Mouse (Mus musculus): ENCODE data around the gene Rab3ip. TPM values are rescaled to one million over a fixed set of nuclear protein-coding genes. Genes with fewer than 3 reads are reported as not detected.

Gene Rab3ip
- polyA plus RNA-seq, 2 experiments = 6.6 to 7.4 TPM

DNA sequence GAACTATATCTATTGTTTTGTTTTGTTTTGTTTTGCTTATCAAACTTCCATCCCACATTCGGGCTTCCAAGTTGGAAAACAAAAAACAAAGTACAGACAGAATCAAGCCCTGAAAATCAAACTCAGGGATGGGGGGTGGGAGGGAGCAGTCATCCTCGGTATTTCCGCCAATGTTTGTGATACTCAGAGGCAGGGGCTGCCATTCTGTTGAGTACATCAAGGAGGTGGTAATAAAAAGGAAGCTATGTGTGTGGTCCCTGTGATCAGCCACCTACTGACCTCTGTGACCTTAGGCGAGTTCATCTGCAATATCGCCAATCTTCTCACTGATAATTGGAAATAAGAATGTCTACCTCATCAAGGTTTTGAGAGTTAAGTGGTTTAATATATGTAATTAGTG, 317 bp upstream of the Rab3ip start:
- H3K4me2 ChIP-seq (ENCODE audit: low read depth) = peak overlapping the region; percentile 98
- DNase-seq (ENCODE audit: low read depth in 3 of 3, low spot score in 3 of 3) (no peak), ATAC-seq (ENCODE audit: insufficient read depth) (no peak)
- H3K4me1 ChIP-seq (replicated peaks; ENCODE audit: control insufficient read depth in 2 of 2, insufficient read depth in 2 of 2, low read length in 1 of 2) = peaks cover 6 to 13% of the 10 kb centered on the region in 2 experiments; a peak in 3 of 4 replicates
- no peak for TF ChIP-seq CTCF (IDR thresholded peaks at IDR 0.05; ENCODE audit: low read depth)
- no peak for TF ChIP-seq EP300 (IDR thresholded peaks at IDR 0.05; ENCODE audit: low read depth)
- no peaks in the 10 kb centered on the region for H3K9me3 ChIP-seq (ENCODE audit: control insufficient read depth, low read length)
- peak overlapping the region; percentile 33 to 80 for H3K4me3 ChIP-seq (ENCODE audit: insufficient read depth in 1 of 2, low read depth in 2 of 2, low read length in 2 of 2)
- no peak overlapping the region for H3K27ac ChIP-seq
- WGBS (ENCODE audit: insufficient replicate concordance) = 11% methylated on average over 5 of the region's 5 CpGs
- no peaks in the 10 kb centered on the region for H3K36me3 ChIP-seq (replicated peaks; ENCODE audit: control insufficient read depth, insufficient read depth, low read depth)
- peak overlapping the region; percentile 36 for H3K9ac ChIP-seq (replicated peaks)
- no peaks in the 10 kb centered on the region for H3K27me3 ChIP-seq (ENCODE audit: control insufficient read depth, insufficient read depth, low read length)

DNA sequence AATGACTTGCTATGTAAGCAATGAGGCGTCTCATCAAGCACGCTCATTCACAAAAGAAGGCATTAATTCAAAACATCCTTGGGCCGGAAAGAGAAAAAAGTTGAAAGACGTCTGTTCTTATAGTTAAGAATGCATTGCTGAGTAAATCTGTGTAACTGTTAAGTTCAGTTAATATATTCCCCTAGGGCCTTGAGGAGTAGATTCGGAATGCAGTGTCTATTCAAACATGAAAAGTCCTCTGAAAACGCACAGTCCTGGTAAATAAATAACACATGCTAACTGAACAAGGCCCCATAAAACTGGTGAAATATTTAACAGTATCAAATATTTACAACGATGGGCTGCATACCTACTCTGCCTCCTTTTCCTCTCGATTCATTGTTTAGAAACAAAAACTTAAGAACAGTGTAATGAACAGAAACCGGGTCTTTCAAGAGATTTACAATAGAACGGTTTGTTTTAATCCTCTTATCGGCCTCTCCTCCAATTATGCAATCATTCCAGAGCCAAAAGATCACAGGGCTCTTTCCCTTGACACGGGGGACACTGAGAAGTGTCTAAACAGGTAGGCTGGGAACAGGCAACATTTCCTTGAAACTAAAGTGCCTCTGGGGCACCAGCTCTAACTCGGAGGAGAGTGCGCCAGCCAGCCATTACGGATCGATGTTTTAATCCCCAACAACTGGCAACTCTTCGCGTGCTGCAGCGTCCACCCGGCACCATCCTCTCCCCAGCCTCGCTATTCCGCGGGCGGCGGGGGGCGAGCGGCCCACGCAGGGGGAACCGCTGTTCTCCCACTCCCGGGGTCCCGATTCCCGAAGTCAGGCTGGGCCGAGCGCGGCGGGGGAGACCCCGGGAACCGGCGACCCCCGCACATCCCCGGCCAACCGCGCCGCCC, 1.2 kb downstream of the Rab3ip start:
- WGBS (ENCODE audit: insufficient replicate concordance) = 8% methylated on average over 43 of the region's 44 CpGs
- TF ChIP-seq CTCF (IDR thresholded peaks at IDR 0.05; ENCODE audit: low read depth) = no peak
- TF ChIP-seq EP300 (IDR thresholded peaks at IDR 0.05; ENCODE audit: low read depth) = no peak
- Histone ChIP-seq H3K9ac (replicated peaks) (peak overlapping the region; percentile 78), H3K36me3 (replicated peaks; ENCODE audit: control insufficient read depth, insufficient read depth, low read depth) (no peaks in the 10 kb centered on the region), H3K4me2 (ENCODE audit: low read depth) (peak overlapping the region; percentile 98), H3K9me3 (ENCODE audit: control insufficient read depth, low read length) (no peaks in the 10 kb centered on the region), H3K27ac (no peak overlapping the region; the same call in 1 of the 2 replicates), H3K4me3 (ENCODE audit: insufficient read depth in 1 of 2, low read depth in 2 of 2, low read length in 2 of 2) (peak overlapping the region; percentile 80 to 83), H3K4me1 (replicated peaks; ENCODE audit: control insufficient read depth in 2 of 2, insufficient read depth in 2 of 2, low read length in 1 of 2) (peaks cover 6 to 15% of the 10 kb centered on the region in 2 experiments; a peak in 3 of 4 replicates), H3K27me3 (ENCODE audit: control insufficient read depth, insufficient read depth, low read length) (no peaks in the 10 kb centered on the region)
- no peak for DNase-seq (ENCODE audit: low read depth in 3 of 3, low spot score in 3 of 3)
- peak; percentile 2; the same call in 1 of the 2 replicates for ATAC-seq (ENCODE audit: insufficient read depth)

DNA sequence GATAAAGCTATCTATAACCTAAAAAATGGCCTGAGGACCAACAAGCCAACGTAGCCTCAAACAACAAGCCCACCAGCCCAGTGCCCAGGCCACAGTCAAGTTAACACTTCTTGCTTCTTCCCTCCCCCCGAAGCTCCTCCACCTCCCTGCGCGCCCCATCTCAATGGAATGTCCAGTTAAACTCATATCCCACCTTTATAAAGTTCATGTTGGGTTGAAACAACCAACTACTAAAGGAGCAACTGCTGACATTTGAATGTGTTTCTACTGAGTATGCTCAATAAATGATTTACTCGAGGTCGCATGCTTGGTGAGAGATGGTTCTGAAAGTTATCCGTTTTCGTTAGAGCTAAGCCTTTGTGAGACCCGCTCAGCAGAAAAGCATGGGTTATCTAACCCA, 2.2 kb downstream of the Rab3ip start:
- DNase-seq (ENCODE audit: low read depth in 3 of 3, low spot score in 3 of 3) = no peak
- peaks cover 6 to 15% of the 10 kb centered on the region in 2 experiments; a peak in 3 of 4 replicates for H3K4me1 ChIP-seq (replicated peaks; ENCODE audit: control insufficient read depth in 2 of 2, insufficient read depth in 2 of 2, low read length in 1 of 2)
- H3K27me3 ChIP-seq (ENCODE audit: control insufficient read depth, insufficient read depth, low read length) = no peaks in the 10 kb centered on the region
- WGBS (ENCODE audit: insufficient replicate concordance) = 87% methylated on average over 9 of the region's 9 CpGs
- no peak overlapping the region for H3K27ac ChIP-seq
- no peaks in the 10 kb centered on the region for H3K36me3 ChIP-seq (replicated peaks; ENCODE audit: control insufficient read depth, insufficient read depth, low read depth)
- TF ChIP-seq CTCF (IDR thresholded peaks at IDR 0.05; ENCODE audit: low read depth) (no peak), EP300 (IDR thresholded peaks at IDR 0.05; ENCODE audit: low read depth) (no peak)
- H3K9ac ChIP-seq (replicated peaks) = no peak overlapping the region
- H3K4me3 ChIP-seq (ENCODE audit: insufficient read depth in 1 of 2, low read depth in 2 of 2, low read length in 2 of 2) = no peak overlapping the region; a peak in 1 of 4 replicates
- no peak for ATAC-seq (ENCODE audit: insufficient read depth)
- H3K4me2 ChIP-seq (ENCODE audit: low read depth) = peak overlapping the region; percentile 98
- H3K9me3 ChIP-seq (ENCODE audit: control insufficient read depth, low read length) = no peaks in the 10 kb centered on the region

DNA sequence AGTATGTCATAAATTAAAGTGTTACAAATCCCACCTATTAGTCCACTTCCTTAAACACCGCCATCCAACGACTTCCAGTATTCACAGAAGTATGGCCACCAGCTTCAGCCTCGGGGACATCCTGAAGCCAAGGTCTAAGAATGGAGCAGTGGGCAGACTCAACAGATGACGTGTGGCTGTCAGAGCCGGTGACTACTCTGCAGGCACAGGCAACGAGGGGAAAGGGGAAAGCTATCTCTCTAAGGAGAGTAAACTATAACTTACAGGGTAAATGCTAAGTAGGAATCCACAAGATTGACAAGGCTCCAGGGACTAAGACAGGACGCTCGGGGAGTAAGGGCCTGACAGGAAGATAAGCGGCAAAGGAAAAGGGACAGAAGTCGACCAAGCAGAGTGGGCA, 5.6 kb downstream of the Rab3ip start:
- WGBS (ENCODE audit: insufficient replicate concordance) = 48% methylated on average over 10 of the region's 10 CpGs
- TF ChIP-seq EP300 (IDR thresholded peaks at IDR 0.05; ENCODE audit: low read depth) = no peak
- no peak for TF ChIP-seq CTCF (IDR thresholded peaks at IDR 0.05; ENCODE audit: low read depth)
- no peak for DNase-seq (ENCODE audit: low read depth in 3 of 3, low spot score in 3 of 3)
- ATAC-seq (ENCODE audit: insufficient read depth) = no peak
- H3K4me1 ChIP-seq (replicated peaks; ENCODE audit: control insufficient read depth in 2 of 2, insufficient read depth in 2 of 2, low read length in 1 of 2) = peaks cover 4 to 12% of the 10 kb centered on the region in 2 experiments; a peak in 3 of 4 replicates
- H3K9ac ChIP-seq (replicated peaks) = no peak overlapping the region
- H3K27me3 ChIP-seq (ENCODE audit: control insufficient read depth, insufficient read depth, low read length) = no peaks in the 10 kb centered on the region
- H3K4me2 ChIP-seq (ENCODE audit: low read depth) = no peak overlapping the region
- H3K9me3 ChIP-seq (ENCODE audit: control insufficient read depth, low read length) = no peaks in the 10 kb centered on the region
- H3K36me3 ChIP-seq (replicated peaks; ENCODE audit: control insufficient read depth, insufficient read depth, low read depth) = no peaks in the 10 kb centered on the region
- no peak overlapping the region for H3K4me3 ChIP-seq (ENCODE audit: insufficient read depth in 1 of 2, low read depth in 2 of 2, low read length in 2 of 2)
- H3K27ac ChIP-seq = no peak overlapping the region

DNA sequence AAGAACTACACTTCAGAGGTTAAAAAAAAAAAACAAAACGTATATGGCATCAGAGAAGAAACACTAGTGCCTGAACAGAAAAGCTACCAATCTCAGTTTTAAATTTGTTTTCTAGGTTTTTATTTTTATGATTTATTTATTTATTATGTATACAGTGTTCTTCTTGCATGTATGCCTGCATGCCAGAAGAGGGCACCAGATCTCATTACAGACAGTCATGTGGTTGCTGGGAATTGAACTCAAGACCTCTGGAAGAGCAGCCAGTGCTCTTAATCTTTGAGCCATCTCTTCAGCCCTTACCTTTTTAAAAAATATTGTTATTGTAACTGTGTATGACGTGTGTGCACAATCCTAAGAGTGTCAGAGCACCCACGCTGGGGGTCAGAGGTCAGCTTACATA, 6.4 kb downstream of the Rab3ip start:
- TF ChIP-seq EP300 (IDR thresholded peaks at IDR 0.05; ENCODE audit: low read depth) (no peak), CTCF (IDR thresholded peaks at IDR 0.05; ENCODE audit: low read depth) (peak; percentile 47)
- H3K36me3 ChIP-seq (replicated peaks; ENCODE audit: control insufficient read depth, insufficient read depth, low read depth) = no peaks in the 10 kb centered on the region
- no peak overlapping the region for H3K27ac ChIP-seq
- no peak overlapping the region for H3K4me2 ChIP-seq (ENCODE audit: low read depth)
- 62% methylated on average over 3 of the region's 3 CpGs for WGBS (ENCODE audit: insufficient replicate concordance)
- ATAC-seq (ENCODE audit: insufficient read depth) = no peak
- H3K9ac ChIP-seq (replicated peaks) = no peak overlapping the region
- no peak overlapping the region for H3K4me3 ChIP-seq (ENCODE audit: insufficient read depth in 1 of 2, low read depth in 2 of 2, low read length in 2 of 2)
- no peaks in the 10 kb centered on the region for H3K9me3 ChIP-seq (ENCODE audit: control insufficient read depth, low read length)
- DNase-seq (ENCODE audit: low read depth in 3 of 3, low spot score in 3 of 3) = no peak
- H3K27me3 ChIP-seq (ENCODE audit: control insufficient read depth, insufficient read depth, low read length) = no peaks in the 10 kb centered on the region
- peaks cover 3 to 12% of the 10 kb centered on the region in 2 experiments; a peak in 3 of 4 replicates for H3K4me1 ChIP-seq (replicated peaks; ENCODE audit: control insufficient read depth in 2 of 2, insufficient read depth in 2 of 2, low read length in 1 of 2)
